Mouse (Mus musculus): ENCODE data around the gene Gmeb2. TPM values are rescaled to one million over a fixed set of nuclear protein-coding genes. Genes with fewer than 3 reads are reported as not detected.

The Gmeb2 gene
- total RNA-seq, 2 experiments from 2014 or later, result 6.6 to 6.8 TPM

Other genes starting within 250 kb of the Gmeb2 start
- gene Chrna4, start 244.5 kb downstream of the Gmeb2 start, total RNA-seq (2021), result 1 to 10 TPM in 1 of 2 experiments, under 1 TPM in 1; 0.93 to 1.3 TPM
- gene Kcnq2, start 152.7 kb downstream of the Gmeb2 start, total RNA-seq (2021), result under 1 TPM; 0.07 to 0.16 TPM
- 1,000 to 10,000 TPM; 2,249 to 2,405 TPM for gene Eef1a2, start 131.0 kb downstream of the Gmeb2 start, total RNA-seq (2021)
- 10 to 100 TPM; 52.9 to 58.5 TPM for gene Ppdpf, start 100.8 kb downstream of the Gmeb2 start, total RNA-seq (2021)
- gene Ptk6, start 85.2 kb downstream of the Gmeb2 start, total RNA-seq (2021), result not detected
- gene Srms, start 74.8 kb downstream of the Gmeb2 start, total RNA-seq (2021), result under 1 TPM; 0.10 to 0.18 TPM
- gene Fndc11, start 68.0 kb downstream of the Gmeb2 start, total RNA-seq (2021), result not detected
- 1 to 10 TPM; 2.9 to 3.0 TPM for gene Helz2, start 46.0 kb downstream of the Gmeb2 start, total RNA-seq (2021)
- gene Stmn3, start 26.5 kb upstream of the Gmeb2 start, total RNA-seq (2021), result under 1 TPM in 1 of 2 experiments, not detected in 1; 0.27 TPM
- 10 to 100 TPM; 14.2 to 15.5 TPM for gene Rtel1, start 31.7 kb upstream of the Gmeb2 start, total RNA-seq (2021)
- gene Zgpat, start 76.9 kb upstream of the Gmeb2 start, total RNA-seq (2021), result 10 to 100 TPM; 12.5 to 14.3 TPM
- gene Arfrp1, start 77.4 kb upstream of the Gmeb2 start, total RNA-seq (2021), result 10 to 100 TPM; 21.0 to 21.8 TPM
- 1 to 10 TPM; 4.4 to 4.6 TPM for gene Lime1, start 92.0 kb upstream of the Gmeb2 start, total RNA-seq (2021)
- gene Zbtb46, start 171.4 kb upstream of the Gmeb2 start, total RNA-seq (2021), result 1 to 10 TPM; 5.3 to 5.7 TPM
- gene Abhd16b, start 205.2 kb upstream of the Gmeb2 start, total RNA-seq (2021), result not detected
- gene Tpd52l2, start 209.1 kb upstream of the Gmeb2 start, total RNA-seq (2021), result 10 to 100 TPM; 58.7 to 59.4 TPM
- 10 to 100 TPM; 47.8 to 51.8 TPM for gene Dnajc5, start 232.4 kb upstream of the Gmeb2 start, total RNA-seq (2021)